Mouse (Mus musculus): ENCODE data around the gene Vps37b. TPM values are rescaled to one million over a fixed set of nuclear protein-coding genes. Genes with fewer than 3 reads are reported as not detected.

Vps37b gene
- polyA plus RNA-seq, 1 experiment from 2014 or later: 40.8 TPM

- no peaks in the 10 kb centered on the region for H3K9me3 ChIP-seq (ENCODE audit: low read length)
- H3K9ac ChIP-seq (replicated peaks; ENCODE audit: low read length): no peak overlapping the region
- H3K4me2 ChIP-seq (replicated peaks; ENCODE audit: low read depth, low read length): no peak overlapping the region
- no peak overlapping the region for H3K4me3 ChIP-seq (ENCODE audit: low read length)
- no peak for ATAC-seq (ENCODE audit: low FRiP score, low TSS enrichment)
- H3K27me3 ChIP-seq (ENCODE audit: insufficient read depth, low read length): no peaks in the 10 kb centered on the region
- WGBS: 66% methylated on average over 10 of the region's 10 CpGs
- 0 out of 2 replicates have a peak, but pooled peaks cover 3% of the 10 kb centered on the region for H3K36me3 ChIP-seq (ENCODE audit: insufficient read depth, low read length)
- H3K27ac ChIP-seq (ENCODE audit: low read length): peak overlapping the region; percentile 48
- H3K4me1 ChIP-seq (ENCODE audit: insufficient read depth, low read length): peaks cover 37% of the 10 kb centered on the region
Measured at GRCm38 (mm10) chr5:123992193-123992637, 39.9 kb downstream of the Vps37b start.

- Histone ChIP-seq H3K4me2 (replicated peaks; ENCODE audit: low read depth, low read length) (no peak overlapping the region), H3K9ac (replicated peaks; ENCODE audit: low read length) (no peak overlapping the region), H3K9me3 (ENCODE audit: low read length) (no peaks in the 10 kb centered on the region), H3K36me3 (ENCODE audit: insufficient read depth, low read length) (no peaks in the 10 kb centered on the region), H3K4me1 (ENCODE audit: insufficient read depth, low read length) (peaks cover 45% of the 10 kb centered on the region), H3K4me3 (ENCODE audit: low read length) (no peak overlapping the region), H3K27ac (ENCODE audit: low read length) (no peak overlapping the region), H3K27me3 (ENCODE audit: insufficient read depth, low read length) (no peaks in the 10 kb centered on the region)
- no peak for ATAC-seq (ENCODE audit: low FRiP score, low TSS enrichment)
- 73% methylated on average over 6 of the region's 6 CpGs for WGBS
Measured at GRCm38 (mm10) chr5:123991321-123991720, 40.7 kb downstream of the Vps37b start.

GRCm38 (mm10) chr5:123989941-123990885, 41.9 kb downstream of the Vps37b start:
- no peaks in the 10 kb centered on the region for H3K27me3 ChIP-seq (ENCODE audit: insufficient read depth, low read length)
- no peak overlapping the region for H3K4me2 ChIP-seq (replicated peaks; ENCODE audit: low read depth, low read length)
- no peaks in the 10 kb centered on the region for H3K36me3 ChIP-seq (ENCODE audit: insufficient read depth, low read length)
- WGBS: 62% methylated on average over 20 of the region's 20 CpGs
- H3K9me3 ChIP-seq (ENCODE audit: low read length): no peaks in the 10 kb centered on the region
- no peak overlapping the region for H3K9ac ChIP-seq (replicated peaks; ENCODE audit: low read length)
- ATAC-seq (ENCODE audit: low FRiP score, low TSS enrichment): no peak
- H3K4me1 ChIP-seq (ENCODE audit: insufficient read depth, low read length): peaks cover 41% of the 10 kb centered on the region
- no peak overlapping the region for H3K4me3 ChIP-seq (ENCODE audit: low read length)
- no peak overlapping the region for H3K27ac ChIP-seq (ENCODE audit: low read length)

GRCm38 (mm10) chr5:123987511-123987910, 44.6 kb downstream of the Vps37b start:
- Histone ChIP-seq H3K4me3 (ENCODE audit: low read length) (no peak overlapping the region), H3K4me2 (replicated peaks; ENCODE audit: low read depth, low read length) (no peak overlapping the region), H3K36me3 (ENCODE audit: insufficient read depth, low read length) (no peaks in the 10 kb centered on the region), H3K27me3 (ENCODE audit: insufficient read depth, low read length) (no peaks in the 10 kb centered on the region), H3K9me3 (ENCODE audit: low read length) (no peaks in the 10 kb centered on the region), H3K27ac (ENCODE audit: low read length) (peak overlapping the region; percentile 36), H3K9ac (replicated peaks; ENCODE audit: low read length) (no peak overlapping the region), H3K4me1 (ENCODE audit: insufficient read depth, low read length) (peaks cover 45% of the 10 kb centered on the region)
- ATAC-seq (ENCODE audit: low FRiP score, low TSS enrichment): no peak
- 74% methylated on average over 4 of the region's 4 CpGs for WGBS

- Histone ChIP-seq H3K27ac (ENCODE audit: low read length) (peak overlapping the region; percentile 36; the same call in 1 of the 2 replicates), H3K9ac (replicated peaks; ENCODE audit: low read length) (no peak overlapping the region), H3K4me2 (replicated peaks; ENCODE audit: low read depth, low read length) (no peak overlapping the region), H3K27me3 (ENCODE audit: insufficient read depth, low read length) (no peaks in the 10 kb centered on the region), H3K36me3 (ENCODE audit: insufficient read depth, low read length) (no peaks in the 10 kb centered on the region), H3K4me3 (ENCODE audit: low read length) (no peak overlapping the region), H3K4me1 (ENCODE audit: insufficient read depth, low read length) (peaks cover 40% of the 10 kb centered on the region), H3K9me3 (ENCODE audit: low read length) (no peaks in the 10 kb centered on the region)
- ATAC-seq (ENCODE audit: low FRiP score, low TSS enrichment): peak; percentile 57; the same call in 1 of the 2 replicates
- 26% methylated on average over 2 of the region's 2 CpGs for WGBS
Measured at GRCm38 (mm10) chr5:123986925-123987324, 45.1 kb downstream of the Vps37b start.

GRCm38 (mm10) chr5:123985434-123985833, 46.6 kb downstream of the Vps37b start:
- Histone ChIP-seq H3K4me3 (ENCODE audit: low read length) (no peak overlapping the region), H3K36me3 (ENCODE audit: insufficient read depth, low read length) (no peaks in the 10 kb centered on the region), H3K9me3 (ENCODE audit: low read length) (no peaks in the 10 kb centered on the region), H3K4me2 (replicated peaks; ENCODE audit: low read depth, low read length) (no peak overlapping the region), H3K27ac (ENCODE audit: low read length) (no peak overlapping the region), H3K9ac (replicated peaks; ENCODE audit: low read length) (no peak overlapping the region), H3K4me1 (ENCODE audit: insufficient read depth, low read length) (peaks cover 38% of the 10 kb centered on the region), H3K27me3 (ENCODE audit: insufficient read depth, low read length) (no peaks in the 10 kb centered on the region)
- ATAC-seq (ENCODE audit: low FRiP score, low TSS enrichment): no peak
- 52% methylated on average over 9 of the region's 9 CpGs for WGBS

- H3K4me1 ChIP-seq (ENCODE audit: insufficient read depth, low read length): peaks cover 34% of the 10 kb centered on the region
- H3K4me3 ChIP-seq (ENCODE audit: low read length): no peak overlapping the region
- 63% methylated on average over 11 of the region's 11 CpGs for WGBS
- H3K27ac ChIP-seq (ENCODE audit: low read length): no peak overlapping the region
- no peaks in the 10 kb centered on the region for H3K36me3 ChIP-seq (ENCODE audit: insufficient read depth, low read length)
- no peak for ATAC-seq (ENCODE audit: low FRiP score, low TSS enrichment)
- no peak overlapping the region for H3K9ac ChIP-seq (replicated peaks; ENCODE audit: low read length)
- H3K27me3 ChIP-seq (ENCODE audit: insufficient read depth, low read length): no peaks in the 10 kb centered on the region
- H3K4me2 ChIP-seq (replicated peaks; ENCODE audit: low read depth, low read length): no peak overlapping the region
- no peaks in the 10 kb centered on the region for H3K9me3 ChIP-seq (ENCODE audit: low read length)
Measured at GRCm38 (mm10) chr5:123982838-123983237, 49.2 kb downstream of the Vps37b start.

GRCm38 (mm10) chr5:123981250-123981554, 50.9 kb downstream of the Vps37b start:
- WGBS: 73% methylated on average over 6 of the region's 6 CpGs
- Histone ChIP-seq H3K36me3 (ENCODE audit: insufficient read depth, low read length) (no peaks in the 10 kb centered on the region), H3K4me2 (replicated peaks; ENCODE audit: low read depth, low read length) (no peak overlapping the region), H3K4me1 (ENCODE audit: insufficient read depth, low read length) (peaks cover 37% of the 10 kb centered on the region), H3K27me3 (ENCODE audit: insufficient read depth, low read length) (no peaks in the 10 kb centered on the region), H3K9me3 (ENCODE audit: low read length) (no peaks in the 10 kb centered on the region), H3K9ac (replicated peaks; ENCODE audit: low read length) (no peak overlapping the region), H3K27ac (ENCODE audit: low read length) (no peak overlapping the region), H3K4me3 (ENCODE audit: low read length) (no peak overlapping the region)
- no peak for ATAC-seq (ENCODE audit: low FRiP score, low TSS enrichment)

- no peak overlapping the region for H3K27ac ChIP-seq (ENCODE audit: low read length)
- peaks cover 41% of the 10 kb centered on the region for H3K4me1 ChIP-seq (ENCODE audit: insufficient read depth, low read length)
- H3K4me2 ChIP-seq (replicated peaks; ENCODE audit: low read depth, low read length): no peak overlapping the region
- no peaks in the 10 kb centered on the region for H3K36me3 ChIP-seq (ENCODE audit: insufficient read depth, low read length)
- no peak overlapping the region for H3K9ac ChIP-seq (replicated peaks; ENCODE audit: low read length)
- ATAC-seq (ENCODE audit: low FRiP score, low TSS enrichment): no peak
- no peaks in the 10 kb centered on the region for H3K27me3 ChIP-seq (ENCODE audit: insufficient read depth, low read length)
- no peaks in the 10 kb centered on the region for H3K9me3 ChIP-seq (ENCODE audit: low read length)
- no peak overlapping the region for H3K4me3 ChIP-seq (ENCODE audit: low read length)
- 73% methylated on average over 9 of the region's 9 CpGs for WGBS
Measured at GRCm38 (mm10) chr5:123980521-123981249, 51.4 kb downstream of the Vps37b start.

- H3K27ac ChIP-seq (ENCODE audit: low read length): 0 out of 2 replicates have a peak overlapping the region, but pooled peaks have one; percentile 11
- no peak overlapping the region for H3K9ac ChIP-seq (replicated peaks; ENCODE audit: low read length)
- ATAC-seq (ENCODE audit: low FRiP score, low TSS enrichment): no peak
- no peaks in the 10 kb centered on the region for H3K36me3 ChIP-seq (ENCODE audit: insufficient read depth, low read length)
- 65% methylated on average over 4 of the region's 4 CpGs for WGBS
- H3K27me3 ChIP-seq (ENCODE audit: insufficient read depth, low read length): no peaks in the 10 kb centered on the region
- peaks cover 44% of the 10 kb centered on the region for H3K4me1 ChIP-seq (ENCODE audit: insufficient read depth, low read length)
- no peaks in the 10 kb centered on the region for H3K9me3 ChIP-seq (ENCODE audit: low read length)
- no peak overlapping the region for H3K4me2 ChIP-seq (replicated peaks; ENCODE audit: low read depth, low read length)
- H3K4me3 ChIP-seq (ENCODE audit: low read length): no peak overlapping the region
Measured at GRCm38 (mm10) chr5:123979980-123980369, 52.1 kb downstream of the Vps37b start.
